Mouse (Mus musculus) gonadal fat pad, adult 2 months (tissue): ENCODE results near the gene Nfib. TPM values are rescaled to one million over a fixed set of nuclear protein-coding genes. Genes with fewer than 3 reads are reported as not detected.

Experiments
- DNase-seq: peaks from one replicate; pipeline ENCODE4 v3.0.0-alpha.2; 2012; ENCODE audit warnings: low read depth
- polyA plus RNA-seq: library from polyadenylated mRNA; depleted of rRNA; stranded (reverse); fragments of >200 nt; gene quantifications from 2 replicates; pipeline ENCODE4 v1.2.3, GENCODE M21; 2012

Nfib gene
- polyA plus RNA-seq, 1 experiment = 26.3 TPM

DNA sequence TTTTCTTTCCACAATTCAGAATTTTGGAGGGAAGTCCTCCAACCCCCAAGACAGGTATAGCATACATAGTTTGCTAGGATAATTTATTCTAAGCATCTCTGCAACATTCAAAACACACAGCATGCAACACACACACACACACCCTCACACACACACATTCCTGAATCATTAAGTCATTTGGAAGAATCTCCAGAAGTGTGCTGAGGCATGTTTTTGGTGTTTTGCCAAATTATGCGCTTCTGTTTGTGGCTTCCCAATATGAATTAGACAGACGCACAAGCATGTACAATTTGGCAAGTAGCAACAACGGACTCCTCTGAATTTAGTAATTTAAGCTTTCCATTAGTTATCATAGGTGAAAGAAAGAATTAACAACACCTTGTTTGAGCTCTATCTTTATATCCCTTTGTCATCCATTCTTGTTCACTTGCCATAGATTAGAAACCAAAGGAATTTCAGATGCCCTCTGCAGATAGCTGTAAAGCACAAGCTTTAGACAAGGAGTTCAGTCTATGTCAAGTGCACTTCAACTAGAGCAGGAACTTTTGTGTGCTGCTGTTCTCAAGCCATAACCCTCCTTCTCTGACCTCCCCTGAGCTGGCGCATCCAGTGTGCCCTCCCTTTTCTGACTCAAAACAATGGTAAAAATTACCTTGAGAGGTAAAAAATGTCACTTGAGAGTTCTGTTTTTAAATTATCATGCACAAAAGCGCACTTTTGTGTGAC, 235.2 kb downstream of the Nfib start:
- no peak for DNase-seq

DNA sequence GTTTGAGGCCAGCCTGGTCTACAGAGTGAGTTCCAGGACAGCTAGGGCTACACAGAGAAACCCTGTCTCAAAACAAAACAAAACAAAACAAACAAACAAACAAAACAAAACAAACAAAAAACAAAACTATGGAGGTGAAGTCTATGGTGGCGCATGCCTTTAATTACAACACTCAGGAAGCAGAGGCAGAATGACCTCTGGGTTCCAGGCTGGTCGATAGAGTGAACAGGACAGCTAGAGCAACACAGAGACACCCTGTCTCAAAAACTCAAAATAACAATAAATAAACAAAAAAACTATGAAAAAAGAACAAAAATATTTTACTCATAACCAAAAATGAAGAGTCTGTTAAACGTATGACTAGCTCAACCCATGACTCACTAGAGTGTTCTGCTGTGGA, 236.6 kb downstream of the Nfib start:
- no peak for DNase-seq

DNA sequence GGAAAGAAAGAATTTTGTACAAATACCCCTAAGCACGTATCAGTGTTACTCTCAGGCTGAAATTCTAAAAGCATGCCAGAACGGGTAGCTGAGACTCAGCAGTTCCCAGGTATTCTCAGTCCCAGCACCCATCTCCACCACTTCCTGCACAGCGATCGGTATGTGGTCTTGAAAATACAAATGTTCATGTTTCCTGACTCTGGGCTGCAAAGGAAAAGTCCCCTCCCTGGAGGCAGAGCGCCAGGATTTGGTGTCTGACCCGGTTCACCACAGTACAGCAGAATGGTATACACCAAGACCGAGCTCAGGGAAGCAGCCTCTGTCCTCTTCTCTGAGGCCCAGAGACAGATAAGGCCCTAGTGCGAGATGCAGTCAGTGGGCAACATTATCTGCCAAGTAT, 238.8 kb downstream of the Nfib start:
- no peak for DNase-seq

DNA sequence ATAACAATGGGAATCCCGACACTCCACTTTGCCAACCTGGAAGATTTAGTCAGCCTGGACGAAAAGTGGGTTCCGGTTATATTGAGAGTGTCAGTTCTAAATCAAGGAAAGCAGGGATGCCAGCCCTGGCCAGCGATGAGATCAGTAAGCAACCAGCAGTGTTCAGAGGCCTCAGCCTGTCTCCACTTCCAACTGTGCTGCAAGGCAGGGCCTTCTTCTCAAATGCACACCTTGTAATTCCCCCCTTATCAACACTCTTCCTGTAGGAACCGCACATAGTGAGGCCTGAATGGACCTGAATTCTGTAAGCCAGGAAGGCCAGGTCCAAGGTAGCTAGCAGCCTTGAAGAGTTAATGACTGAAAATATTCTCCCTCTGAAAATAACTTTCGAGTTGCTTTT, 239.4 kb downstream of the Nfib start:
- no peak for DNase-seq

DNA sequence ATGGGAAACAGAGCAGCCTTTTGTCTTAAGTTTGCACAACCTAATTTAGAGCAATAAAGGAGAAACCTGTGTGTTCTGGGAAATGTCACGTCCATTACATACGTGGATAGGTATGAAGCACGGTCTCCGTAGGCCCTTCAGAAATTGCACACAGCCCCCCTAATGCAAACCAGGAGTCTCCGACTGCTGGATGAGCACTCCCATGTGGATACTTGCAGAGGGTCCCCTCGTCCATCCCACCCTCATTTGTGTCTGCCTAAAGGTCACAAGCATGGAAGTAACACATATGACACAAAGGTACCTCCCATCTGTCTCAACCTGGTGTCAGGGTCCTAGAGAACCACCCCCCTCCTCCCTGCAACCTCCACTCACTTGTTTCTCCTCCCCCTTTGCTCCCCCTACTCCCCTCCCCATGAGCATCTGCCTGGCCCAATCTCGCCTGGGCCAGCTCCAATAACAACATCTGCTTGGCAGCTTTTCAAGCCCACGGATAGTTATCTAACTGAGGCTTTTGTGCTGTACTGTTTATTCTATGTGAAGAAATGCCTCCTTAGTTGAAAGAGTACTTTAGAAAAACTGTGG, 241.4 kb downstream of the Nfib start:
- no peak for DNase-seq

DNA sequence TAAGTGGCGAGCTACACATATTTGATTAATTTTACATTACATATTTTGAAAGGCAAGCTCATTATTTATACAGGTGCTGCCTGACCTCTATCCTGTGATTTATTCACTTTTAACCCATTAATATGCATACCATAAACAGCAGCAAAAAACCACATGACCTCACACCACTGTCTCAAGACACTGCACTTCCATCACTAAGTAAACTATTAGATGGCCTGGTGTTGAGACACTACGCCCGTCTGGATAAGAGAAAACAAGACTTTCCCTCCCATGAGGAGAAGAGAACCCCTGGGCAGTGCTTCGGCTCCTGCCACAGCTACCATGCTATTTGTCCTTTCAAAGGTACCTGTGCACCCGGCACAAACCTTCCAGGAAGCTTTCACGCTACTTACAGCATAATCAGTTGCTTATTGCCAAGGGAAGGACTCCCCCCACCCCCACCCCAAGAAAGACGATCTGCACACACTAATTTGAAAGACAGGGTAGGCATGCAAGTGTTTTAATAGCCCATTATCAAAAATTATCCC, 242.3 kb downstream of the Nfib start:
- DNase-seq = no peak

DNA sequence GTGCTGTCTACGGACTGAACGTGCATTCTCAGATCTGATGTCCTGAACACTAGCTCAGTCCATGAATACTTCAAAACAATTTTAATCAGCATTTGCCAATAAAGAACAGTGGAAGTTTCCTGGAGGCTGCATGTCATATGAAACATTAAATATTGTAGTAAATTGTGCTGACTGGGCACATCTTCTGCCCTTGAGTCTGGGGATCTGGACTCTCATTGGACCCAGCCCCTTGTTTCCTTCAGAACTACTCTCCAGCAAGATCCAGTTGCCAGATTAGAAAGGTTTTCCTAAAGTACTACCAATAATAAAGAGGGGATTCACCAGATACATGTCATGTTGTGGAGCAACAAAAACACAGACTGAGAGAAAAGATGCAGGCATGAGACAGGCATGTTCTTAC, 243.9 kb downstream of the Nfib start:
- DNase-seq = no peak

DNA sequence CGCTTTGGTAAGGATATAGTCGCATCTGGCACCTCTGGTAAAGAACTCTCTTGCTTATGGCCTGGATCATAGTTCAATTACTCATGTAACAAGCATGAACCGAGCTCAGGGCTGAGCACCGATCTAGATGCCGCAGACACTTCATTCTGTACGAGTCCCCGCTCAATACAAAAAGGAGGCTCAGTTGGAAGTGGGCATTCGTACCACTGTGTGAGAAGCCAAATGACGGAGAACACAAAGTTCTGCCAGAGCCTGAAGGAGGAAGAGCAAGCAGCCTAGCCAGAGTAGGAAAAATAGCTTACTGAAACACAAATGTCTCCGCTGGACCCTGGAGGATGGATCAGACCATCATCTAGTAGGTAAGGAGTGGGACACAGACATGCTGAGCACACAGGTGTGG, 246.7 kb downstream of the Nfib start:
- no peak for DNase-seq

DNA sequence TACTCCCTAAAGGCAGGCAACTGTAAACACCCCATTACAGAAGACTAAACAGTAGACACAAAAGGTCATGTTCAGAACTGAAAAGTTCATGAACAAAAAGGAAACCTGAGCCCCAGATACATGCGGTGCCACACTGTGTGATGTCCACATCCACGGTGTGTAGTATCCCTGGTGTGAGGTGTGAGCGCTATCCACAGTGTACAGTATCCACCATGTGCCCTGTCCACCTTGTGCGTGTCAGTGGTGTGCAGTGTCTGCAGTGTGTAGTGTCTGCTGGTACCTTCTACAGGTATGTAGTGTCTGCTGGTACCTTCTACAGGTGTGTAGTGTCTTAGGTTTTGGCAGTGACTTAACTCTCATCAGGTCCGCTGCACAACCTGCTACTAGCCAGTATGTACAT, 248.6 kb downstream of the Nfib start:
- no peak for DNase-seq

DNA sequence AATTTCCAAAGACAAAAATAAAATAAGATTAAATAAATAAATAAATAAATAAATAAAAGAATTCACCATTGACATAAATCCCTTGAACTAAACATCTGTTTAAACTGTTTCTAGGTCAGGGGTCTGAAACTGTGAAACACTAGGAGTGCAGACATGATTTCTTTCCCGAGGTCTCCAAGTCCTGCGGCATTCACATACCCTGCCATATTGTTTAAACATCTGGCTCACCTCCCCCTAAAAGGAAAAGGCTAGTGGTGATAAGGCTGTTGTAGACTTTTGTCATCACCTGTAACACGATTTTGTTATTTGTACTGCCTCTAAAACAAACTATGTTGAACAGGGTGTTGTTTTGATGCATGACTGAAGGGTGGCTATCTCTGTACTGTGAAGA, 249.2 kb downstream of the Nfib start:
- DNase-seq = no peak

DNA sequence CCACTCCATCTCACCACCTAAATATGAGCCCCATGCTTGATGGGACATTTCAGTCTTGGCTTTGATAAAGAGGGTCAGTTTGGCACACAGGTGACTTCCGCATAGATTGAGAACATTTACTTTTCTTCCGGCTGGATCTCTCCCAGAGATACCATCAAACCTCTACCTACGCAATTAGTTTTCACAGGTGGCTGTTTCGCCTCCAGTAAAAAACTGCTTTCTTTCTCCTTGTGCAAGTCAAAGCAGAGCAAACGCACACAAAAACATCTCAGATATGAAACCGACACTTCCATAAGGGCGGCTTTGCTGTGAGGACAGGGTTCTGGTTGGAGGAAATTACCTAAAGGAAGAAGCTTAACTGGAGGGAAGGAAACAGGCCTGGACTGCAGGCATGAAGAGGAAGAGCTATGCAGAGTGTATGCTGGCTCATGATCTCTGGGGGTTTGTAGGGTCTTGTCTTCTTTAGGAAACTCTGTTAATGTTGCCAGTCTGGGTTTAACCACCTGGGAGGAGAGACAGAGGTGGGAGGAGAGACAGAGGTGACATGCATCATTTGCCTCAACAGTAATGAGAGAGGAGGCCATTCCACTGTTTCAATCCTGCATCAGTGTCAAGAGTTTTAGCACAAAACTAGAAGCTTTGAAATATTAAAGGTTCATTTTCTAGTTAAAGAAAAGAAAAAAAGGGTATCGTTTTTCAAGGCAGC, 249.8 kb downstream of the Nfib start:
- DNase-seq = peak; percentile 85

DNA sequence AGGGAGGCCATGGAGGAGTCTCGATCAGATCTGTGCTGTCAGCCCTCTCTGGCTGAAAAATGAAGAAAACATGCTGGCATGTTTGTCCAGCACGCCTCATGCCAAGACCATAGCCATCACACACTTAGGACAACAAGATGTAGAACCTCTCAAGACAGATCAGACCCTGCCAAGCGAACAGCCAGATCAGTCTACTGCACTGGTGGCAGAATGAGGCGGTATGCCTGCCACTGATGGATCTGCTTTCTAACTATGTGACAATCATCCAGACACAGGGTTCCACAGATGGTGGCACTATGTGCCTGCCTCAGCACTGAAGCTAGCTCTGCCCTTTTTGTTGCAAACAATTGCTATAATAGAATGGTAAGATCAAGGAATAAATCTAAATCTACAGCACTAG, 250.6 kb downstream of the Nfib start:
- no peak for DNase-seq

DNA sequence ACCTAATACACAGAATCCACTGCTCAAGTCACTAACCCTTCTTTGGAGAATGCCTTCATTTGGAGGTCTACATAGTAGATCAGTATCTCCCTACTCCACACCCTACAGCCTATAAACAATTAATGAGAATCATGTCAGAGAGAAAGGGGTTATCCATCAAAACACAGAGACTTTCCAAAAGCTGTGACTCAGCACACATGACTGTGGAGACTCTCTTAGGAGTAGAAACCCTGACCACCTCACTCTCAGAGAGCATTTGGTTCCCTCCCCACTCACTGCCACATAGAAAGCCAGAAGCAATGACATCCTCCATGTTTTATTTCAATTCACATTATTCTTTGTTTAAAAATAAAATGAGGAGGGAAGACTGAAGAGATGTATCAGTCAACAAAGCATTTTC, 252.2 kb downstream of the Nfib start:
- DNase-seq = no peak

DNA sequence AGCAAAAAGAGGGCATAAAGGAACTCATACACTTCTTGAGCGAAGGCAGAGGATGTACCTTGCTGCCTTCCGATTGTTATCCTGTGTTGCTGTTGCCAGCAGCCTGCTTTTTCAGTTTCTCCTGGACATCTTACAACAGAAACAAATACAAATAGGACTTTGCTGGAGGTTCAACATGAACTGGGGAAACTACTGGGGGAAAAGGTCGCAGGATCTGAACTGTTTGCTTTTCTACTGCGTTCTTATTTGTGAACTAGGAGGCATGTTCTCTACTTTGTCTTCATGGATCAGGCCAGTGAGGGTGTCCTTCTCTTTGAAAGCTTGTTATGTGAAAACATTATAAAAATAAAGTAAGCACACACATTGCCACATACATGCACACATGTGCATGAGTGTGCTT, 252.6 kb downstream of the Nfib start:
- DNase-seq = no peak

DNA sequence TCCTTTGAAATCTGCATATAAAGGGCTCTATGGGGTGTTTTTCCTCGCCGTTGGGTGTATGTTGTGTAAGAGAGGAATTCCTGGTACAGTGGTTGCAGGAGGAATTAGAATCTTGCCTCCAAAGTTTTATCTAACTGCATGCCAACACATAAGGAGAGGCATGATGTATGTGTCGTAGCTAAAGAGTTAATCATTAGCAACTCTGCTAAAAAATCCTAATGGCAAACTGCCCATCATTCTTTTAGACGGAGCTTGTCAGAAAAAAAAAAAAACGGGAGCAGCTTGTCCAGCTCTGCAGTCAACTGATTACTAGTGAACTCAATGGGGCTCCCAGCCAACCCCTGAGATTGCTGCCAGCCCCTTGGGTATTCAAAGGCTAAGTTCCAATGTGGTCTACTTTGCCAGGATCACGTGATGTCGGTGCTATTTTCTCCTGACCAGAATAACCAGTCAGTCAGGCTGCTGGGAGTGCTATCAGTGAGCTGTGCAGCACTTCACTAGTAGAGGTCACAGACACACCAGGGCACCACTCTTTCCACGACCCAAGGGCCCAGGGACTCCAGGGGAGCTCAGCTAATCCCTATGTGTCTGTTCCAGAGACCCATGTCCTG, 258.4 kb downstream of the Nfib start:
- DNase-seq = peak; percentile 91

DNA sequence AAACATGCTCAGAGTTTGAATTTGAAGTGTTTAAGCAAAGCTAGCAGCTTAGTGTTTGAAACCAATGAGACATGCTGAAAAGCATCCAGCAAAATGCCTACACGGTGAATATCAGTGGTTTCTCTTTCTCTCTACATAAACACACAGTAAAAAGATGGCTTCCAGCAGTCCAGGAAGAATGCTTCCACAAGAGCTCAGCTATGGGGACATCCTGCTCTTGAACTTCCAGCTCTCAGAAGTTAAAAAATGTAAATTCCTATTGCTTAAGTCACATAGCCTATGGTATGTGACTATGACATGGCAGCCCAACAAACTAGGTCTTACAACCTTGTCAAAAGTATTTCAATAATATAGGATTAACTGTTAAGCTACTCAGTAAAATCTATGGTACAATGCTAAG, 261.5 kb downstream of the Nfib start:
- DNase-seq = no peak

DNA sequence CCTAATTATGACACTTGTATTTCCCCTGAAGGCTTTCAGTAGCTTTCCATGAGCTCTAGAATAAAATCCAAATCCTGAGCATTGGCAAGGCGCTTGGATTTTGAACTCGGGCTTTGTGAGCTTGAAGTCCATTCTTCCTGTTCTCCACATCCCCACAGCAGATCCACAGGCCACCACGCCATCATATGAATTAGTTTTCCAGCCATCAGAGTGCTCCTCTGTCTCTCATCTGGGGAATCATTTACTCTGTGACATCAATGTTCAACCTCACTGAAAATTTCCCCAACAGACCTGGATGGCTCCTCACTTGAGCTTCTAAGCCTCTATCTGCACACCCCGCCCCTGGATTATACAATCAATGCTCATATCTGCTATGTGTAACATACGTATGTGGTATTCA, 262.1 kb downstream of the Nfib start:
- DNase-seq = no peak

DNA sequence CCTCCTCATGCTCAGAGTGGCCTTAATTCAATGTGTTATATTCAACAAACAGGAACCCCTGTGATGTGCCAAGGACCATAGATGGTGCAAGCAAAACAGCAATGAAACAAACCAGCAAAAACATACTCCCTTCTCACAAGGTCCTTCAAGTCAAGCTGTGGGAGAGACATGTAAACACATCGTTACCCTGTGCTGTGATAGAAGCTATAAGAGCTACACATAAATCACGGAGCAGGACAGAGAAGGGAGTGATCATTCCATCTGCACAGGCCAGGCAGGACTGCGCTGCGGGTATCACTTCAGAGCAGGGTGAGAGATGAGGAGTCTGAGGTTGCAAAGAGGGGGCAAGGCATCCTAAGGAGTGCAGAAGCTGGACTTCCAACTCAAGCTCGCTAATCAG, 262.5 kb downstream of the Nfib start:
- DNase-seq = no peak

DNA sequence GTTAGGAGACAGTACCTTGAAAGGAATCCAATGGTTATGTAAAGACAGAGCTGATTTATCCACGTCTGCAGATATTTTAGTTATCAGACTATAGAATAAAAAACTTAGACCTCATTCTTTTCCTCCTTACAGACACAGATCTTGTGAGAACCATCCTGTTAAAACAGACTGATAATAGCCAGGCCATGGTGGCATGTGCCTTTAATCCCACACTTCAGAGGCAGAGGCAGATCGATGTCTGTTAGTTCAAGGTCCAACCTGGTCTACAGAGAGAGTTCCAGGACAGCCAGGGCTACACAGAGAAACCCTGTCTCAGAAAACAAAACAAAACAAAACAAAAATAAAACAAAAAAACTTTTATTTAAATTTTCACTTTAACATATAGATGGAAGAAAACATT, 264.9 kb downstream of the Nfib start:
- no peak for DNase-seq

DNA sequence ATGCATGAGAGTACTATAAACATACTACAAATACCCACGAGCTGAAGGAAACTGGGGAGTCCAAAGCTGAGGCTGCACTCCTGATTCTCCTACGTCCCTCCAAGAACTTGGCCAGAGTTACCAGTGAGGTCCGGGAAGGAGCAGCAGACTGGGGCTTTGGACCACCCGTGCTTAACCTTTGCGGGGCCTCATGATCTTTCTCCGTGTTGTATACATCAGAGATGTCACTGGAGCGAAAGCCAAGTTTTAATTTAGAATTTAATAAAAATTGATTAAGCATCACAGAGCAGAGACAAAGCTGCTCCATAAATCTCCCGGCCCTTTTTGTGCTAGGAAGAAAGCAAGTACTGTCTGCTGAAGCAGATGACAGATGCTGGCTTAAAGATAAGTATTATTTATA, 265.7 kb downstream of the Nfib start:
- DNase-seq = no peak

DNA sequence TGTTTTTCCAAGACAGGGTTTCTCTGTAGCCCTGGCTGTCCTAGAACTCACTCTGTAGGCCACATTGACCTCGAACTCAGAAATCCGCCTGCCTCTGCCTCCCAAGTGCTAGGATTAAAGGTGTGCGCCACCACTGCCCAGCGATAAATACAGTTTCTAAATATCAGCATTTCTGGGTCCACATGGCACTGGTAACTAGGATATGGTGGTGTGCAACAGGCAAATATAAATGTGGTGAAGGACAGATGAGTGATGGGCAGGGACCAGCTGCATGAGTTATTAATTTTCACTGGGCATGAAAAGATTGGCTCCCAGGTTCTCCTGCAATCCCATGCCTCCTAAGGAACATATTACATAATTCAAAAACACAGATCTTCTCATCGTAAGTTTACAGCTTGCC, 266.9 kb downstream of the Nfib start:
- DNase-seq = no peak

DNA sequence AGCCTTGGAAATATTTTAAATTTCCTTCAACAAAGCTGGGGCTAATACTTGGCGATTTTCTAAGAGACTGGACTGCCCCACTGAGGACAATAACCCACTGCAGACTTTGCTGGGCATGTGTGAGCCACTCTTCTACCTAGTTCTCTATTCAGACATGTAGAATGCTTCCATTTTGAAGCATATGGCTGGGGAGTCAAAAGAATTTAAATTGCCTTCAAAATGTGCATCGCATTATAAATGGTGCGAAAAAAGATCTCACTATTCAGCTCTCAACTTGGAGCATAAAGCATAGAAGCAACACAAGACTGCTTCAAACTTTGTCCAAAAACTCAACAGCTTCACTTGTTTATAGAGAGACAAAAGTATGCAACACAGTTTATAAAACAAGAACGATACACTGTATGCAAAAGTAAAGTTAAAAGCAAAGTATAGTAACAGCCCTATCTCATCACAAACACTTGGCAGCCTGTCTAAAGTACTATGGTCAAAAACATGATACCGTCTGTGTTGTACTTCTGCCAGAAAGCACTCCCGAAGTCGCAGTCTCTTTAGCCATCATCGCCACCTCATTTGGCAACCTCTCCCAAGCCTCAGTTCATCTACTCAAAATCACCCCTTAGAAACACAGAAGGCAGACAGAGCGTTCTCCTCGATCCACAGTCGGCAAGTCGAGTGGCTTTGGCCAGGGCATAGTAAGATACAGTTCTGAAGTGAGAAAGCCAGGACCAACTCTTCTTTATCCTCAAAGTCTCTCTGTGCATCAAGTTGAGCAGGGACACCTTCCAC, 267.8 kb downstream of the Nfib start:
- DNase-seq = no peak
